Mouse (Mus musculus): ENCODE measurements around the gene Mael. TPM values are rescaled to one million over a fixed set of nuclear protein-coding genes. Genes with fewer than 3 reads are reported as not detected.

Gene Mael
- under 1 TPM in 1 of 2 experiments, not detected in 1; 0.57 TPM for total RNA-seq (2021)

GRCm38 (mm10) chr1:166238315-166238969, at the start of gene Mael:
Gene Mael (minus strand): TSS chr1:166238747.
- intact Hi-C loops (cut with DNase I), result no loop called here
- no peak for DNase-seq (ENCODE audit: low spot score in 2 of 2)

GRCm38 (mm10) chr1:166286231-166286630, 47.7 kb upstream of the Mael start:
- no peak for DNase-seq (ENCODE audit: low spot score in 2 of 2)
- intact Hi-C loops (cut with DNase I), result no loop called here

GRCm38 (mm10) chr1:166284390-166284789, 45.8 kb upstream of the Mael start:
- intact Hi-C loops (cut with DNase I), result no loop called here

GRCm38 (mm10) chr1:166283451-166283850, 44.9 kb upstream of the Mael start:
- DNase-seq (ENCODE audit: low spot score in 2 of 2), result no peak
- intact Hi-C loops (cut with DNase I), result no loop called here

More at GRCm38 (mm10) chr1:166284390-166284789, 45.8 kb upstream of the Mael start:
- peak in 1 of 2 experiments; percentile 66 for DNase-seq (ENCODE audit: low spot score in 2 of 2)

GRCm38 (mm10) chr1:166282597-166283210, 44.2 kb upstream of the Mael start:
- intact Hi-C loops (cut with DNase I), result no loop called here
- DNase-seq (ENCODE audit: low spot score in 2 of 2), result peak in 1 of 2 experiments; percentile 77

- intact Hi-C loops (cut with DNase I), result loop anchor here (2.0 kb wide), 1 partner anchor 21 kb away; no protein-coding TSS in a partner anchor
- DNase-seq (ENCODE audit: low spot score in 2 of 2), result no peak
Observed at GRCm38 (mm10) chr1:166281836-166282235, 43.3 kb upstream of the Mael start.

GRCm38 (mm10) chr1:166281287-166281686, 42.7 kb upstream of the Mael start:
- intact Hi-C loops (cut with DNase I), result loop anchor here (2.0 kb wide), 1 partner anchor 22 kb away; no protein-coding TSS in a partner anchor

GRCm38 (mm10) chr1:166280566-166280965, 42.0 kb upstream of the Mael start:
- intact Hi-C loops (cut with DNase I), result loop anchor here (1.0 to 2.0 kb wide), 2 partner anchors 22 to 36 kb away; no protein-coding TSS in a partner anchor
- DNase-seq (ENCODE audit: low spot score in 2 of 2), result peak in 1 of 2 experiments; percentile 83

More at GRCm38 (mm10) chr1:166281287-166281686, 42.7 kb upstream of the Mael start:
- no peak for DNase-seq (ENCODE audit: low spot score in 2 of 2)

- intact Hi-C loops (cut with DNase I), result loop anchor here (1.0 to 2.0 kb wide), 2 partner anchors 23 to 35 kb away; no protein-coding TSS in a partner anchor
- DNase-seq (ENCODE audit: low spot score in 2 of 2), result peak in 1 of 2 experiments; percentile 70
Observed at GRCm38 (mm10) chr1:166279580-166280206, 41.1 kb upstream of the Mael start.

GRCm38 (mm10) chr1:166278786-166279185, 40.2 kb upstream of the Mael start:
- intact Hi-C loops (cut with DNase I), result no loop called here
- DNase-seq (ENCODE audit: low spot score in 2 of 2), result no peak

GRCm38 (mm10) chr1:166268218-166268617, 29.7 kb upstream of the Mael start:
- no peak for DNase-seq (ENCODE audit: low spot score in 2 of 2)
- intact Hi-C loops (cut with DNase I), result no loop called here

GRCm38 (mm10) chr1:166266918-166267317, 28.4 kb upstream of the Mael start:
- DNase-seq (ENCODE audit: low spot score in 2 of 2), result no peak
- intact Hi-C loops (cut with DNase I), result no loop called here

- intact Hi-C loops (cut with DNase I), result no loop called here
Observed at GRCm38 (mm10) chr1:166266001-166266705, 27.6 kb upstream of the Mael start.

GRCm38 (mm10) chr1:166259526-166259925, 21.0 kb upstream of the Mael start:
- intact Hi-C loops (cut with DNase I), result loop anchor here (5.0 kb wide), 1 partner anchor 77 kb away; no protein-coding TSS in a partner anchor

More at GRCm38 (mm10) chr1:166266001-166266705, 27.6 kb upstream of the Mael start:
- no peak for DNase-seq (ENCODE audit: low spot score in 2 of 2)

GRCm38 (mm10) chr1:166256898-166257297, 18.4 kb upstream of the Mael start:
- DNase-seq (ENCODE audit: low spot score in 2 of 2), result no peak
- intact Hi-C loops (cut with DNase I), result loop anchor here (5.0 kb wide), 1 partner anchor 75 kb away; no protein-coding TSS in a partner anchor

More at GRCm38 (mm10) chr1:166259526-166259925, 21.0 kb upstream of the Mael start:
- peak in 1 of 2 experiments; percentile 35 for DNase-seq (ENCODE audit: low spot score in 2 of 2)

GRCm38 (mm10) chr1:166256302-166256701, 17.8 kb upstream of the Mael start:
- DNase-seq (ENCODE audit: low spot score in 2 of 2), result peak in 1 of 2 experiments; percentile 34
- intact Hi-C loops (cut with DNase I), result loop anchor here (5.0 kb wide), 1 partner anchor 74 kb away; no protein-coding TSS in a partner anchor

GRCm38 (mm10) chr1:166255651-166256050, 17.1 kb upstream of the Mael start:
- peak in 1 of 2 experiments; percentile 55 for DNase-seq (ENCODE audit: low spot score in 2 of 2)
- intact Hi-C loops (cut with DNase I), result loop anchor here (2.0 to 5.0 kb wide), 2 partner anchors 43 to 73 kb away; no protein-coding TSS in a partner anchor

GRCm38 (mm10) chr1:166255091-166255490, 16.5 kb upstream of the Mael start:
- DNase-seq (ENCODE audit: low spot score in 2 of 2), result no peak
- intact Hi-C loops (cut with DNase I), result loop anchor here (2.0 to 5.0 kb wide), 2 partner anchors 44 to 73 kb away; no protein-coding TSS in a partner anchor

All from left cerebral cortex, postnatal 25 days (tissue).